Mouse (Mus musculus) spleen, postnatal 36 days (tissue): ENCODE results near the gene Tsfm.

Experiments
- DNase-seq, 2 experiments: peaks; one replicate each; pipeline ENCODE4 v3.0.0; 2022; ENCODE audit warnings: low spot score in 2 of 2, mixed read lengths in 1 of 2

The Tsfm gene

DNA sequence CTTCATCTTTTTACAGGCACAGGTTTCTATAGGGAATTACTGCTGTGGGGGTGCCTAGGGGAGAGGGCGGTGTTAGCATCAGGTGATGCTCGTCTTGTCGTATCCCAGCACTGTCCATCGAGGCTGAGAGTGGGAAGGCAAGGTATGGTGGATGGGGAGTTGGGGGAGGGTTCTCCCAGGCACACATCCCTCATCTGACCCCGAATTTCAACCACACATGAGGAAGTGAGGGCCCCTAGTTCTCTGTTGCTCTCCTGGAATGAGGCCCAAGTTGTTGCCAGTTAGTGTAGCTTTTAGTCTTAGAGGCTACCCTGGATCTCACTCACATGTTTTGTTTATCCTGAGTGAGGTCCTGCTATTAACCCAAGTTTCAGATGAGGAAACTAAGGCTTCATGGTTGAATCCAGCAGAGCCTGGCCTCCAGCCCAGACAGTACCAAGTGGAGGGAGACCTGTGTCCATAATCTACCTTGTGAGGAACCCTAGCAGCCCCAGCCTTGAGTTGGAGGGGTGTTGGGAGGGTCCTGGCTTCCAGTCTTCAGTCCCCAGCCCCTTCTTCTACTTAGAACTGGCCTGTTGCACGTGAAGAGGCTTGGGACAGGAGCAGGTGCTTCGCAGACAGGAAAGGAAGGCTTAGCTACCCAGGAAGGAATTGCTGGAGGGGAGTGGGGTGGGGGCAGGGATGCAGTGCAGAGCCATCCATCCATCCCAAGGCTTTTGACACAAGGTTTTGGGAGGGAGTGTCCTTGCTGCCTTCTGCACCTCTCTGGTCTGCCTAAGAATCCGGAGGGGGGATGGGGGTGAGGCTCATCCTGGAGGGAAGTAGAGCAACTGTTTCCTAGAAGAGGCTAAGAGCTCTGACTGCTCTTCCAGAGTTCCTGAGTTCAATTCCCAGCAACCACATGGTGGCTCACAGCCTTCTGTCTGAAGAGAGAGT lies 43.2 kb downstream of the Tsfm start:
- DNase-seq: no peak

DNA sequence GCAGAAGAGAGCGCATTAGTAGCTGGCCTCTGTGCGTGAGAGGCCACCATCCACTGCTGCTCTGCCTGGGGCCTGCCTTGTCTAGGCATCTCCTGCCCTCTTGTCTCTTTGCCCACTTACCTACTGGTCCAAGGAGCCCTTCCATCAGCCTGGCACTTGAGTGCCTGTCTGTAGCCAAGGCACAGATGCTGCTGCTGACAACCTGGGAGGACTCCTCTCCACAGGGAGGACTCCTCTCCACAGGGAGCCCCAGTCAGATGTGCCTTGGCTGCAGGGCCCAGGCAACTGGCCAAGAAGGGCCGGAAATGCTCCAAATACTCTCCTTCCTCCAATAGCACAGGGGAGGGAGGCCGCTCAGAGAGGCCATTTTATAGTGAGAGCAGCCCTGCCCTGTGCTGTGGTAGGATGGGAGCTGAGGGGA lies 44.1 kb downstream of the Tsfm start:
- DNase-seq: peak; percentile 37 to 46

DNA sequence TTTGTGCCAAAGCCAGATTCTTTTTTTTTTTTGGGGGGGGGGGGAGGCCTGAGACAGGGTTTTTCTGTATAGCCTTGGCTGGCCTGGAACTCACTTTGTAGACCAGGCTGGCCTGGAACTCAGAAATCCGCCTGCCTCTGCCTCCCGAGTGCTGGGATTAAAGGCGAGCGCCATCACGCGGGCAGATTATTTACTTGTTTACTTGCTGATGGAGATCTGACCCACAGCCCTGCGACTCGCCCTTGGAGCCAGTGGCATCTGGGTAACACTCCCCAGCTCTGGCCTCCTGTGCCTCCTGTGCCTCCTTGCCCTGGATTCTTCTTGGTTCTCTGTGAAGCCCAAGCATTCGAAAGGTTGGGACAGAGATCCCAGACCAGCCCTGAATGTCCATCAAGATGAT lies 45.1 kb downstream of the Tsfm start:
- DNase-seq: no peak

DNA sequence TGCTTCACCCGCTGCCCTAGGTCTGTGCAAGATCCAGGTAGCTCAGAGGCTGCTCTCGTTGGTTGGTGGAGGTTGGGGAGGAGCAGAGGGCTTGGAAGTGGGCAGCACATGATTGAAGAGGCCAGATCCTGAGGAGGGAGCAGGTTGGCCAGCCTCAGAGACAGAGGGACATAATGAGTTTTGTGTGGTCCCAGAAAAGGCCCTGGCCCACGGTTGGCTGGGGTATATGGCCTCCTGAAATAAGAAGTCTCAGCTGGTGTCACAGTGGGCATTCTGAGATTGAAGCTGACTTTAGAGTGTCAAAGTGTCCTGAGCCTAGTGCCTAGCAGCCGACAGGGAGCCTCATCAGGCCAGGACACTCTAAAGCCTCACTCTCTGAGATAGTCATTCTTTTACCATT lies 45.5 kb downstream of the Tsfm start:
- DNase-seq: no peak

DNA sequence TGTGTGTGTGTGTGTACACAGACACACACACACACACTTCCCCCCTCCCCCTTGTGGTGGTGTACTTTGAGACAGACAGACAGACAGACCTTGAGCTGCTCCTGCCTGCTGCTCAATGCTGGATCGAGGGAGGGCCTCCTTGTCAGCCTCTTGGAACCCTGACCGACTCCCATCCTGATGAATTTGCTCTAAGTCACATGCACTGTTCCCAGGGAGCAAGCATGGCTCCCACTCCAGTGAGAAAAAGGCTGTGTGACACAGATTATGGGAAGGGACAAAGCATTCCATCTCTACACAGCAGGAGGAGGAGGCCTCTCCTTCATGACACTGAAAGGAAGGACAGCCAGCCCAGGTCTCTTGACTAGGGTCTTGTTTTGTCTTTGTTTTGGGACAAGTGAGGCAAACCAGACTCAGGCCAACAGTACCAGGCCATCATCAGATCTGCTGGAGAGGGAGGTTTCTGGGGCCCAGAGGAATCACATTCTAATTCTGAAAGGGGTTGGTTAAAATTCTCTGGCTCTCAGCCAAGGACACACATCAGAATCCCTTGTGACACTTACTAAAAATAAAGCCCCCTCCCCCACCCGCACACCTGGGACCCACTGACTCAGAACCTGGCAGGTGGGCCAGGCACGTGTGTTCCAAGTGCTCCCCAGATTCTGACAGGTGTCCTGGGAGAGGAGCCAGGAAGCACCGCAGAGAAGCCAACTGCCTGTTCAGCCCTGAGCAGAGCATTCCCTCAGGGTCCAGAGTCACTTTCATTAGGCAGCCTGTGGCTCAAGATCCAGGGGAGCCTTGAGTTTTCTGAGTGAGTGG lies 46.2 kb downstream of the Tsfm start:
- no peak for DNase-seq

DNA sequence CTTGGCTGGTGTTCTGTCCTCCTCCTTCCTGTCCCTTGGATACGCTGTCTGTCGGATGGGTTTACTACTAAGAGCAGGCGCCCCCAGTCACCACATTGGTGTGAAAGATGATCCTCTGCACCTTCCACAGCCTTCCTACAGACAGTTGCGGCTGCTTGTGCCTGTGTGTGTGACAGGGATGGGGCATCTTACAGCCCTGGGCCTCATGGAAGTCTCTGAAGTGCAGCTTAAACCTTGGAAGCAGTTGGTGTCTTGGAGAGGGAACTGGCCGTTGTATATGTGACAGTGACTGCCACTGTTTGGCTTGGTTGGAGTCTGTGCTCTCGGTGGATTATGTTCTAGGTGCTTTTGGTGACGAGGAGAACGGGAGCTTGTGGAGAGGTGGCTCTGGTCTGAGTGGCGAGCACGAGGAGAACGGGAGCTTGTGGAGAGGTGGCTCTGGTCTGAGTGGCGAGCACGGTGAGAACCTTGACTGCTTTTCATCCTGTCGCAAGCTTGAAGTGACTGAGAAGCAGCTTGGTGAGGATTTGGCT lies 47.4 kb downstream of the Tsfm start:
- DNase-seq: no peak

DNA sequence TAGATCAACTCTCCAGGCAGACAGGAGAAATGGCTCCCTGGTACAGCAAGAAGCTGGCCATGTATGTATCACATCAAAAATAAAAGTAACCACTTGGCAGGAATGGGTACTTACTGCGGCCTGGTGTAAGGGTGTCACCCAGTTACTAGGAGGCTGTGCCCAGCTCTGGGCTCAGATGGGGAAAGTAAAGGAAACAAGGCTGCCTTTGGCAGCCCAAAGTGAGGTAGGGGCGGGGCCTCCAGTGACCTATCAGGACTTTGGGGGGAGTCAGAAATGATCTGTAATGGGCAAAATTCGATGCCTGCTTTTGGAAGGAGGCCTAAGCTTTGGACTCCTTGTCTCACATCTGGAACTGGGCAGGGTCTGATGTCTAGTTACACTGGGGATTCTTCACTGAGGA lies 48.9 kb downstream of the Tsfm start:
- no peak for DNase-seq

DNA sequence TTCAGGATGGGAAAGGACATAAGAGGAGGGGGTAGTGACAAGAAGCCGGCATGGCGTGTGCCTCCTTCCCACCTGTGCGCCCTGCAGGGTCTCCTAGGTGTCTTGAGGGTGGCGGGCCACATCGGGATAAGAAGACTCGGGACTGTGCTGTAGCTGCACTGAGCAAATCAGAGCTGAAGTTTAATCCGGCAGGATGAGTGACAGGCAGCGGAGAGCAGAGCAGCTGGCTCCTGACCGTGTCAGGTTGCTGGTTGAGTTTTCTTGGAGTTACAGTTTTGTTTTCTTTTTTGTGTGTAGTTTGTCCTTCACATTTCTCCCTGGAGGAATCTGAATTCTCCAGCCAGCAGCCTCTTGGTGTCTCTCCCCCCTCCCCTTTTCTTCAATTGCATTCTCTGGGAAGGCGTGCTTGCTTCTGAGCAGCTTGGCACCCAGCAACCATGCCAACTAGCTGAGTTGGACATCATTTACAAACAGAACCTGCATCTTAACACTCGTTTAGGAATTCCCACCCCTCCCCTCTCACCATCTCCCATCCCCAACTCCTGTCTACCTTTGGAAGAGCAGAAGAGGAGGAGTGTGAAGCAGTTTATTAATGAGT lies 49.6 kb downstream of the Tsfm start:
- no peak for DNase-seq

DNA sequence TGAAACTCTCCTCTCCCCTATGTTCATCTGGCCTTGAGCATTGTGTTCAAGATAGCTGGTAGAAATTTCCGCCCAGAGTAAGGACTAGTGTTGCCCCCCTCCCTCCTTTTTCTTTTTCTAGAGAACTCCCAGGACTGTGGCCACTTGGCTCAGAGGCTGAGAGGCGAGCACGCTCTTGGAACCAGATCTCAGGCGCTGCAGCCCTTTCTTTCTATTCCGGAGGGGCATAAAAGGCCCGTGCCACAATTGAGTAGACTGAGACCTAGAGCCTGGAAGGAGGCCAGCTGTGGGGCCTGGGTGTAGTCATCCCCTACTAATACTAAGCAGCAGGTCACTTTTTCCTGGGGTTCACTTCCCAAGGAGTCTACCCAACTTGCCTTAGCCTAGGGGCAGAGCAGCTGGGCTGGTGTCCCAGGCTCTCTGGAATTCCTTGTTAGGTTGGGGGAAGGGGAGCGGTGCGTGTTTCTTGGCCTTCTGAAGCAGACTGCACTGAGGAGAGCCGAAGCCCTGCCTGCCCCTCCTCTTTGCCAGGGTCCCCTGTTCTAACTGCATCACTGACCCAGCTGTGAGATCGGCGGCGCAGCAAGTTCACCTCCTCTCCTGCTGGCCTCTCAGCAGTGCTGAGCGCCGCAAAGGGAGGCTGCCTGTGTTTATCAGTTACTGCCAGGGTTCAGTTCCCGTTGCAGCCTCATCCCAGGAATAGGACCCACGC lies 50.3 kb downstream of the Tsfm start:
- no peak for DNase-seq

DNA sequence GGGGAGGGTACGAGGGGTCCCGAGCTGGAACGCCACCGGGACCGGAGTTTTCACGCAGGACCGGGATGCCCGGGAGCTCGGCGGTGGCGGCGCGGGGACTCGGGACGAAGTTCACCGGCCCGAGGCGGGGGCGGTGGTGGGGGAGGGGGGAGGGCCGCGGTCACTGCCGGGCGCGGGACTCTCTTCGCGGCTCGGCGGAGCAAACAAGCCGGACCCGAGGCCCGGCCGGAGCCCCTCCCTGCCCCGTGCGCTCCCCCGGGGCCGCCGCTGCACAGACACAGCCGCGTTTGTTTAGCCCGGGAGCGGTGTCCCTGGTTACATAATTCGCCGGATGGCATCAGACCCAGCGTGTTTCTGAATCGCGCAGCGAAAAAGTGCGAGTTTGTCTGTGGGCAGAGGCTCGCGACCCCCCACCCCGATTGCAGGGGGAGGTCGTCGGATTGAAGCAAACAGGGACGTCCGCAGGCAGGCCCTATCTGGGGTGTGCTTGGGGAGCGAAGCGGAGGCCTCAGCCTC lies 50.9 kb downstream of the Tsfm start:
- DNase-seq: peak; percentile 19 to 40

DNA sequence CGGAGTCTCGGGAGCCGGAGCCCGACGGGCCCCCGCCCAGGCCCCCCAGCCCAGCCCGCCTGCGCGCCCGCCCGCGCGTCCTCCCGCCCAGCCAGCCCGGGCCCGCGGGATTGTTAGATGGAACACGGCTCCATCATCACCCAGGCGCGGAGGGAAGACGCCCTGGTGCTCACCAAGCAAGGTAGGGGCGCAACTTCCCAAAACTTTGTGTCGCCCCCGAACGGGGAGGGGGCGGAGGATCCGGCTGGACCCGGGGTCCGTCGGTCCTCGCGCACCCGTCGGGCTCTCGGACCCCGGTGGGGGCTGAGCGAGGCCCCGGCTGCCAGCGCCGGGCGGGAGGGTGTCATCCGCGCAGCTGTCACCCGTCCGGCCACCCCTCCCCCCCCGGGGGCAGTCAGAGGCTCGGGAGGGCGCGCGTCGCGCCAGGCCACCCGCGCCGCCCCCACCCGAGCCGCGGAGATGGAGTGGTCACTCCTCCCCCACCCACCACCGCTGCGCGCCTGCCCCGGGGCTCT lies 51.5 kb downstream of the Tsfm start:
- DNase-seq: peak; percentile 50 to 56

DNA sequence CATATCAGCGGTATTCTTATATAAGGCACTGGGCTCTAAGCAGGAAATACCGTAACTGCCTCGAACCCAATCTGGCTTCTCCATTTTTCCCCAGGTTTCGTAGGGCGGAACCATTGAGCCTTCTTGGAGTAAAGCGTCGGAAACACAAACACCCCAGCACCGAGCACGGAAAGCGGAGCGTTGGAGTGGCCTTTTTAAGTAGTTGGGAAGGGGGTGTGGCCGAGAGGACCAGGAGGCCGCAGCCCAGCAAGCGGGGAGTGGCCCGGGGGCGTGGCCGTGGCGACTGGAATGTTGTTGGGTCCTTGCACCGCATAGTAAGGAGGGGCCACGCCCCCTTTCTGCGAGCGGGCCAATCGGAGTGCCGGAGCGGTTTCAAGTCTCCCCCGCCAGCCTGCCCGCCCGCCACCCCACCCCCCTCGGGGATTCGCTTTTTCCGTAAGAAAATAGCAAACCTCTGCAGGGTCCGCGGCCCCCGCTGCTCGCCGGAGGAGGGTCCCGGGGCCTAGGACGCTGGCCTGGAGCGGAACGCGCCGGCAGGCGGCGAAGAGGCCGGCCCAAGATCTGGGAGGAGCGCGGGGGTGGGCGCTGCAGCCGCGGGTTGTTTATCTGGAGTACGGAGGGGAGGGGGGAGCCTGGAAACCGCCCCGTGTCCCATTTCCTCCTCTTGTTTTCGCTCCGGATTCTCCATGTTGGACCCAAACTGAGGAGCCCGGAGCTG lies 52.2 kb downstream of the Tsfm start, which contains the start of gene Ctdsp2:
TSS of gene Ctdsp2 (plus strand) at position 441 of the 718 bp plus-strand sequence.
- DNase-seq: peak; percentile 97 to 98

DNA sequence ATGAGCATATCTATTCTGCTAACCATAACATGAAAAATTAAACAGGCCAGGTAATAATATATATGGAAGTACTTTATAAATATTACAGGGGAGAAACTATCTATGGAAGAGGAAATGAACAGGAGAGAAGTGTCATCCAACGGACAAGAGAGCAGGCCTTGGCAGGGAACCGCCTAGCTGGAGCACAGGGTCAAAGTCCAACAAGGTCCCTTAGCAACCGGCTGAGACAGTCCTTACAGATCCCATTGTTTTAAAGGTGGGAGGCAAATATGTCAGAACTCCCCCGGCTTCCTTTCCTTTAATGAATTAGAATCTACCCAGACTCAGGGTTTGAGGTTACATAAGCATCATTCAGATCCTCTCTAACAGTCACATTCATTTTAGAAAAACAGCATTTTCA lies 53.6 kb downstream of the Tsfm start:
- no peak for DNase-seq

DNA sequence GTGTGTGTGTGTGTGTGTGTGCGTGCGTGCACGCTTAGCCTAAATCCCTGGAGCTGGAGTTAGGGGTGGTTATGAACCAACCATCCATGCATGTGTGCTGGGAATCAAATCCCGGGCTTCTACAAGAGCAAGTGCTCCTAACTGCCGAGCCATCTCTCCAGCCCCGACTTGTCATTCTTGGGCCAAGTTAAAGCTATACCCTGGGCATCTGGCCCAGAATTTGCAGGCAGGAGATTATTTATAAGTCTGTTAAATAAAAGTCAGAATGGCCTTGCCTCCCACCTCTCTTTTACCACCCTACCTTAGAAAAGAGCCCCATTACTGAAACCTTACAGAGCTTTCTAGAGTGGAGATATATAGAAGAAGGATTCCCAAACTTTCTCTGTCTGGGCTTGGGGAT lies 54.9 kb downstream of the Tsfm start:
- DNase-seq: no peak

DNA sequence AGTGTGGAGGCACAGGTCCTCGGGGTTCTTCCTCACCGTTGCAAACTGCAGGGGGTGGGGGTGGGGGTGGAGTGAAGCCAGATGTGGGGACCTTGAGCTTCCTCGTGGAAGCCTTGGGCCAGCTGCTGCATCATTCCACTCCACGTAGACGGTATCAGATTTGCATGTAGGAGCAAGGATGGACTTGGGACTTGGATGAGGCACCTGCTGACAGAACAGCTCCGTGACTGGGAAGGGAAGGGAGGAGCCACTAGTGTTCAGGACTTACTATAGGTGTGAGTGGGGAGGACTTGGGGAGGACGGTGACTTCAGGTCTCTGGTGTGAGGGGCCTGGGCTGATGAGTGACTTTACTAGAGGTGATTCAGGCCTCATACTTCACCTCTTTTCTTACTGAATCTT lies 57.7 kb downstream of the Tsfm start:
- no peak for DNase-seq

DNA sequence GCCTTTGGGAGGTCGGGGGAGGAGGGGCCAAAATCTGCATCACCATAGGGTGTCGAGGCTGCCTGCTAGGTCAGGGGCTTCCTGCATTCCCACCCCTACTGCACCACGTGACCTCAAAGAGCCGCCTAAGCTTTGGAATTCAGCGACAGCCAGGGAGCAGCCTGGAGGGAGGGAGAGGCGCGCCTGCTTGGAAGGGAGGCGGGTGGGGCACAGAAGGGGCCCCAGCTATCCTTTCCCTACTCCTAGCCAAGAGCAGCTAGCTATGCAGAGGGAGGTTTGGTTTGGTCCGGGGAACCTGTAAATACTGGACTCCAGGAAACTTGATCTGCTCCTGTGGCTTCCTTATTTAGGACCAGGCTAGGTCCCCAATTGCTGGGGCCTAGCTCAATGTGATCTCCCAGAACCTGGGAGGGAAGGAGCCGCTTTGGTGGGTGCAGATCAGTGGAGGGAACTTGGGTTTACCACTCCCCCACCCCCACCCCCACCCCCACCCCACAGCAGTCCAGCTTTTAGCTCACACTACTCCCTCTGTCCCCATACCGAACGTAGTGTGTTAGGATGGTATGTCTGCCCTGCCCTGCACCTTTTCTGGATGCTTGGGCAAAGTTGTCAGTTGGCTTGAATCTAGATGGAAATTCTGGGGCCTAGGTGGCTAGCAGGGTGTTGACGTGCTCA lies 58.5 kb downstream of the Tsfm start:
- no peak for DNase-seq

DNA sequence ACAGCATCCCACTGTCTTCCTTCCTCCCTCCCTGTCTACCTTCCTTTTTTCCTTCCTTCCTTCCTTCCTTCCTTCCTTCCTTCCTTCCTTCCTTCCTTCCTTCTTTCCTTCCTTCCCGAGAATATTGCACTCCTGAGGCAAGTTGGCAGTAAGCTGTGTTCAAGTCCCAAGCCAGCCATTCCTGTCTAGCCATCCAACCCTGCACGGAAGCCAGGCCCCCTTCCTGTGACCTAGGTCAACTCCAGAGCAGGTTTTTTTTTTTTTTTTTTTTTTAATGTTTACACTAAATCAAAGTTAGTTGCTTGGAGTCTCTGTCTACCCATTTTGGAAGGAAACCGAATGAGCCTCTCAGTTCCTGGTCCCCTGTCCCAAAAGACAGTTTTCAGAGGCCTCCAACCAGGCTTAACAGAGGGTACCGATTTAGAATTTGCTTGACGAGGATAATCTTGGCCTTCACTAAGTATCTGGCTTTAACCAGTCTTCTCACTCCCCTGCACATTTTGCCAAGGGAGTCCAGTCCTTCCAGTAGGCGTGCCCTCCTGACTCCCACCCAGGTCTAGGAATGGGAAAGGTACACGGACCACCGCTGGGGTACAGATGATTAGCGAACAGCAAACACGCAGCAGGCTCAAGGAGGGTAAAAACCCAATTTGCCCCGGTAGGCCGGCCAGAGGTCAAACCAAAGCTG lies 59.1 kb downstream of the Tsfm start:
- no peak for DNase-seq

DNA sequence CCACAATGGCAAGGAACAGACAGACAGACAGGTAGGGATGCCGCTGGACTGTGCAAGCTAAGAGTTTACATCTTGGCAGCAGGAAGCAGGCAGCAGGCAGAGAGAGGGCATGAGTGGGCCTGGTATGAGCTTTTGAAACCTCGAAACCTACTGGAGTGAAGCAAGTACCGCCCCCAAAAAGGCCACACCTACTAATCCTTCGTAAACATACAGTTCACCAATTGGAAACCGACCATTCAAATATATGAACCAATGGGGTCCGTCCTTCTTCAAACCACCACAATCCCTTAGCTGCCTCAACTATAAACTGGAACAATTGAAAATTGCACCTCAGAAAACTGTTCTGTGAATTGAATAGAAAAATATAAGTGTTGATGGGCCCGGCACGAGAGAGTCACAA lies 66.8 kb downstream of the Tsfm start:
- DNase-seq: no peak

DNA sequence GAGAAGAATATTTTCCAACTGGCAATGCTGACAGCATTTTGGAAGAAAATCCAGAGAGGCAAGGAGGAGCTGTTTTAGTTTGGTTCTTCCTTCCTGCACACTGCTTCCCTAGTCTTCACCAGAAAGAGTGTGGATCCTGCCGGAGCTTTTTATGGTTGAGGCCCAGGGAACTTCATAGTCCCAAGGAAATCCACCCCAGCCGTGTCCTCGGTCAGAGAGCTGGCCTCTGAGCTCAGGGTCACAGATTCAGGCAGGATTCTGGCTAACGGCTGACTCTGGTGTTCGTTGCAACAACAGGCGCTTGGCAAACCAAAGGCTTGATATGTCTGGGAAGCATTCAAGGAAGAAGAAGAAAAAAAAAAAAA lies 67.7 kb downstream of the Tsfm start:
- DNase-seq: no peak
